Mouse (Mus musculus) liver, adult 2 months (tissue): ENCODE data around the gene Slc16a5. TPM values are rescaled to one million over a fixed set of nuclear protein-coding genes. Genes with fewer than 3 reads are reported as not detected.

Experiments
- DNase-seq: peaks from one replicate; pipeline ENCODE4 v3.0.0-alpha.2; 2011; ENCODE audit warnings: low read depth, low spot score; ENCODE audit errors: extremely low read depth
- H3K27ac ChIP-seq: fragments of 200-500 bp; replicated peaks from 2 replicates; pipeline ENCODE4 v1.5.1; 2012; ENCODE audit warnings: low read depth, mild to moderate bottlenecking, control low read depth, inconsistent platforms, low read length; ENCODE audit not compliant: insufficient read depth
- H3K27me3 ChIP-seq: fragments of 200-500 bp; 2 replicates; pipeline ENCODE4 v1.6.1; 2012; ENCODE audit warnings: mild to moderate bottlenecking, moderate library complexity, low read length, inconsistent platforms; ENCODE audit not compliant: control insufficient read depth, insufficient read depth
- H3K36me3 ChIP-seq: fragments of 200-500 bp; 2 replicates; pipeline ENCODE4 v1.6.1; 2012; ENCODE audit warnings: low read length, inconsistent platforms; ENCODE audit not compliant: control insufficient read depth, insufficient read depth
- H3K4me1 ChIP-seq: fragments of 200-500 bp; 2 replicates; pipeline ENCODE4 v1.6.1; 2011; ENCODE audit warnings: low read length; ENCODE audit not compliant: control insufficient read depth, insufficient read depth
- H3K4me3 ChIP-seq: fragments of 200-500 bp; 2 replicates; pipeline ENCODE4 v1.5.1; 2011; ENCODE audit warnings: low read depth, mild to moderate bottlenecking, control low read depth, low read length, moderate library complexity; ENCODE audit not compliant: insufficient read depth
- H3K79me2 ChIP-seq: fragments of 200-500 bp; 2 replicates; pipeline ENCODE4 v1.6.1; 2012; ENCODE audit warnings: inconsistent platforms, mild to moderate bottlenecking, low read length, moderate library complexity; ENCODE audit not compliant: control insufficient read depth, insufficient read depth
- H3K9ac ChIP-seq: fragments of 200-500 bp; 2 replicates; pipeline ENCODE4 v1.6.1; 2012; ENCODE audit warnings: low read depth, mild to moderate bottlenecking, control low read depth, inconsistent platforms, low read length
- CTCF ChIP-seq: fragments of 200-500 bp; IDR thresholded peaks from 2 replicates; pipeline ENCODE4 v1.5.1; 2011; ENCODE audit warnings: low read depth, low read length, control low read depth
- POLR2A ChIP-seq: fragments of 200-500 bp; IDR thresholded peaks from 2 replicates; pipeline ENCODE4 v1.6.1; 2011; ENCODE audit warnings: low read length, control low read depth; ENCODE audit not compliant: insufficient read depth; ENCODE audit errors: extremely low read depth
- WGBS: fragments of 180-500 bp; shearing (Covaris S2); methylation state at CpG from one replicate; pipeline ENCODE4 v1.1.7; 2018; 5-methylcytosine and 5-hydroxymethylcytosine counted together
- polyA plus RNA-seq: library from polyadenylated mRNA; depleted of rRNA; stranded (reverse); fragments of >200 nt; gene quantifications from 2 replicates; pipeline ENCODE4 v1.2.3, GENCODE M21; 2012
- total RNA-seq: library from RNA; depleted of rRNA; stranded (reverse); fragments of >200 nt; gene quantifications from 2 replicates; pipeline ENCODE4 v1.2.3, GENCODE M21; 2014

Gene Slc16a5
- total and polyA plus RNA-seq, 2 experiments: 23.0 to 49.1 TPM

GRCm38 (mm10) chr11:115502636-115503035 lies 40.4 kb downstream of the Slc16a5 start:
- H3K36me3 ChIP-seq: peaks cover 3% of the 10 kb centered on the region; the same call in 1 of the 2 replicates

GRCm38 (mm10) chr11:115506586-115506985 lies 44.3 kb downstream of the Slc16a5 start:
- 70% methylated on average over 3 of the region's 3 CpGs for WGBS
- Histone ChIP-seq H3K9ac (no peak overlapping the region), H3K4me3 (no peak overlapping the region), H3K4me1 (peaks cover 11% of the 10 kb centered on the region), H3K79me2 (peaks cover 5% of the 10 kb centered on the region; the same call in 1 of the 2 replicates), H3K27me3 (no peaks in the 10 kb centered on the region), H3K27ac (no peak overlapping the region), H3K36me3 (0 out of 2 replicates have a peak, but pooled peaks cover 3% of the 10 kb centered on the region)
- no peak for TF ChIP-seq CTCF
- TF ChIP-seq POLR2A: no peak
- no peak for DNase-seq

More at GRCm38 (mm10) chr11:115502636-115503035, 40.4 kb downstream of the Slc16a5 start:
- no peak overlapping the region for H3K9ac ChIP-seq
- no peaks in the 10 kb centered on the region for H3K27me3 ChIP-seq
- no peaks in the 10 kb centered on the region for H3K4me1 ChIP-seq
- DNase-seq: no peak
- no peak for TF ChIP-seq CTCF
- no peak for TF ChIP-seq POLR2A
- WGBS: 84% methylated on average over 6 of the region's 6 CpGs
- peaks cover 5% of the 10 kb centered on the region; the same call in 1 of the 2 replicates for H3K79me2 ChIP-seq
- no peak overlapping the region for H3K27ac ChIP-seq
- H3K4me3 ChIP-seq: no peak overlapping the region

- no peak overlapping the region for H3K9ac ChIP-seq
Measured at GRCm38 (mm10) chr11:115508061-115508460, 45.8 kb downstream of the Slc16a5 start.

DNA sequence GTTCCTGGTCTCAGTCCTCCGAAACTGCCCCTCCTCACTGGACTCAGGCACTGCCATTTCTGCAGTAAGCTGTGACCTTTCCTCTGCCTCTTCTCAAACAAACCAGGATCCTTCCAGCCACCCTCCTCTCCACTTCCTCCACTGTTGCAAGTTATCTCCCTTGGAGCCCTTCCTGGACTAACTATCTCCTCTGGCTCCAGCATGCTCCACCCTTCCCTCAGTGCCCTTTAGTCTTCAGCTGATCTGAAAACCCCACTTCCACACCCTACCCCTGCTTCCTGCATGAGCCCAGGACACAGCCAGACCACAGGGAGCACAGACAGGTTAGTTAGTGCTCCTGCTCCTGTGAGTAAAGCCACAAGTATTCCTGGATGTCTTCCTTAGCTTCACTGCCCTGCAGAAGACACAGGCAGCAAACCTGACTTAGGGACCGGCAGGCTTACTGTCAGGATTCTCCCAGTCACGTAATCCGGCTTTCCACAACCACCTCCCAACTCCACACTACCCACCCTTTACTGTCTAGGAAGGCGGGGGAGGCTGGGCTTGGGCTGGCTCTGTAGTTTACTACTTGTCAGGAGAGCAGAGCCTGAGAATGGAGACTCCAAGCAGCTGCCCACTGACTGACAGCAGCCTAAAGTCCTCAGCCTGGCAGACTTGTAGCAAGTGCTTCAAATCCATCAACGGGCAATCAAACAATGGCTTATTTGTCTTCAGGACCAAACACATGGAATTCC lies 47.7 kb downstream of the Slc16a5 start:
- no peak overlapping the region for H3K4me3 ChIP-seq

More at GRCm38 (mm10) chr11:115508061-115508460, 45.8 kb downstream of the Slc16a5 start:
- Histone ChIP-seq H3K36me3 (no peaks in the 10 kb centered on the region), H3K4me1 (peaks cover 11% of the 10 kb centered on the region), H3K79me2 (peaks cover 5% of the 10 kb centered on the region; the same call in 1 of the 2 replicates), H3K4me3 (no peak overlapping the region), H3K27me3 (no peaks in the 10 kb centered on the region), H3K27ac (no peak overlapping the region)
- peak; percentile 24 for DNase-seq
- 37% methylated on average over 2 of the region's 2 CpGs for WGBS
- TF ChIP-seq CTCF: no peak
- no peak for TF ChIP-seq POLR2A

DNA sequence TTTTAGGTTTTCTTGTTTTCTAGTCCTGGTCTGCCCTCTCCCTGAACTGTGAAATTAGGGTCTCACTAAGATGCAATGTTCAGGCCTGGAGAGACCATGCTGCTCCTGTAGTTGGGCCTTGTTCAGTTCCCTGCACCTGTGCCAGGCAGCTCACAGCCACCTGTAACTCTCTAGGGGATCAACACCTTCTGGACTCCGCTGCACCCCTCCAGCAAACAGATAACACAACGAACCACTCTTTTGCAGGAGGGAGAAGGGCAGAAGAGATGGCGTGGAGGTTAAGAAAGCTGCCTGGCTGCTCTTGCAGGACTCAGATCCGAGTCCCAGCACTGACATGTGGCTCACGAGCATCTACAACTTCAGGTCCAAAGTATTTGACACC lies 48.2 kb downstream of the Slc16a5 start:
- peaks cover 13% of the 10 kb centered on the region for H3K4me1 ChIP-seq
- no peak for DNase-seq
- H3K27ac ChIP-seq: no peak overlapping the region
- TF ChIP-seq POLR2A: no peak
- no peak for TF ChIP-seq CTCF
- H3K27me3 ChIP-seq: no peaks in the 10 kb centered on the region
- no peak overlapping the region for H3K4me3 ChIP-seq
- no peak overlapping the region for H3K9ac ChIP-seq
- 91% methylated on average over 5 of the region's 5 CpGs for WGBS
- no peaks in the 10 kb centered on the region for H3K36me3 ChIP-seq
- H3K79me2 ChIP-seq: peaks cover 8% of the 10 kb centered on the region; the same call in 1 of the 2 replicates

More for the DNA sequence above, 47.7 kb downstream of the Slc16a5 start:
- H3K4me1 ChIP-seq: peaks cover 13% of the 10 kb centered on the region
- H3K36me3 ChIP-seq: no peaks in the 10 kb centered on the region
- H3K27me3 ChIP-seq: no peaks in the 10 kb centered on the region
- TF ChIP-seq CTCF: no peak
- TF ChIP-seq POLR2A: no peak
- peak; percentile 28 for DNase-seq
- no peak overlapping the region for H3K9ac ChIP-seq
- 70% methylated on average over 6 of the region's 6 CpGs for WGBS
- H3K27ac ChIP-seq: peak overlapping the region; percentile 1
- peaks cover 8% of the 10 kb centered on the region; the same call in 1 of the 2 replicates for H3K79me2 ChIP-seq

- no peak for TF ChIP-seq POLR2A
- no peak for TF ChIP-seq CTCF
- Histone ChIP-seq H3K36me3 (no peaks in the 10 kb centered on the region), H3K9ac (no peak overlapping the region), H3K79me2 (peaks cover 8% of the 10 kb centered on the region; the same call in 1 of the 2 replicates), H3K27ac (no peak overlapping the region), H3K4me3 (no peak overlapping the region), H3K27me3 (no peaks in the 10 kb centered on the region), H3K4me1 (peaks cover 13% of the 10 kb centered on the region)
- DNase-seq: no peak
- 98% methylated on average over 2 of the region's 2 CpGs for WGBS
Measured at GRCm38 (mm10) chr11:115511121-115511520, 48.8 kb downstream of the Slc16a5 start.
